Mouse (Mus musculus) gastrocnemius, adult 8-10 months (tissue): ENCODE measurements at regions not wholly inside any gene's neighbourhood (a gene's known extent, or its start where the extent isn't known, plus 50 kb on each side); places are given as distances from the start of the nearest gene placed in this dataset.

Experiments used
- DNase-seq, 2 experiments: peaks; one replicate each; pipeline ENCODE4 v3.0.0; 2022; ENCODE audit warnings: low spot score in 2 of 2

DNA sequence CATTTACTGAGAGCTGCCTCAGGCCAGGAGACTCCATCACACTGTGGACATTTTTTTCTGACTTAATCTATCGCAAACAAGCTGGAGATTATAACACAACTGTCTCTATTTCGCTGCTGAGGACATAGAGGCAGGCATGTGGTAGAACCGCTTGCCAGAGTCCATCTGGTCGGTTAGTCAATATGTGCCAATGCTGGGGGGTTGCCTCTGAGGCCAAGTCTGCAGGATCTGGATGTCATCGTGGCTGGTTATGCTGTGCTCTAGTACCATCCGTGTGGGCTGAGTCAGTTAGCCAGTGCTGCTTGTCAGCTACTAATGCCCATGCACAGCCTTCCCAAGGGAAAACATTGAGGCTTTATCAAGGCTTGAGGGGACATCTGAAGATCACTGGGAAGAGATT, 237.1 kb upstream of the Zdhhc25 start:
- no peak for DNase-seq

DNA sequence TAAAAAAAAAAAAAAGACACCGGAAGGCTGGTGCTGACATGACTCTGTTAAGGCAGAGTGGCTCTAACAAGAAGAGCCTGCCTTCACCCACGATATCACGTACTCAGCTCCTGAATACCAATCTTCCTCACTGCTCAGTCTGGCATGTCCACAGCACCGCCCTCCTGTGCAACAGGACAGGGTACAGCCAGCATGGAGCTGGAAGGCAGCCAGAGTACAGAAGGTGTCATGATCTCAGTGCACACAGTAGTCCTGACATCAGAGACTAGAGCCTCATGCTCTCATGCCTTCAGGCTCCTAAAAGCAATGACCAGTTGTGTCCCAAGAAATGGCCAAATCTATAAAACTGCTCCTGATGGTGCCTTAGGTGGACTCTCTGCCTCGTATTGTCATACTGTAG, 229.7 kb upstream of the Zdhhc25 start:
- DNase-seq: no peak

DNA sequence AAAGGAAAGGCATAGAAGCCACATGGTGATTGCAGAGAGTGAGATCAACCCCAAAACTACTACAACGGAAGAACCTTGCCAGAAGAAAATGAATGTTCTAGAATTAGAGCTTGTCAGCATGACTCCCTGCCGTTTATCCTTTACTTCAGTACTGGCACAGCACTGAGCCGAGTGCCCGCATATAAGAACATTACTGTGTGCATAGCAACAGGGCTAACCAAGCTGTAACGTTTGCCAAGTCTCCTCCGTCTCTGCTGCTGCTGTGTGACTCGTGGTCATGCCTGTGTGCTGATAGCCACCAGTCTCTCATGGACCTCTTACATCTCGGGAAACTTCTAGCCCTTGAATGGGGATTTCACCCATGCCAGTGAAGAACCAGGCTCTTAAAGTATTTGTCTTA, 228.1 kb upstream of the Zdhhc25 start:
- no peak for DNase-seq

DNA sequence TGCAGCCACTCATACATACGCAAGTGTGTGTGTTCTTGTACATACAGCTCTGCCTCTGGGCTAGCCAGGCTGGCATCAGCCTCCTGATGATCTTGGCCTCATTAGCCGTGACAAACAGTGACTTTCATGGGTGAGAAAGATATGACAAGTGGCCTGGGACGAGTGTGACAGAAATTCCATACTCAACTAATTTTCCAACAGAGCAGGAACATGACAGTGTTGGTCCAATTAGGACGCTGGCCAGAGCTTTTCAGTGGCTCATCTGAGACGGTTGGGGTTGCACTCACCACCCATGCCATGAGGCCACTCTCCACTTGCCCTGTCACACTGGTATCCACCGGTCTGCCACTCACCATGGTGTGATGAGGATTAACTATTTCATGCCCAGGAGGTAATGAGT, 226.2 kb upstream of the Zdhhc25 start:
- no peak for DNase-seq

DNA sequence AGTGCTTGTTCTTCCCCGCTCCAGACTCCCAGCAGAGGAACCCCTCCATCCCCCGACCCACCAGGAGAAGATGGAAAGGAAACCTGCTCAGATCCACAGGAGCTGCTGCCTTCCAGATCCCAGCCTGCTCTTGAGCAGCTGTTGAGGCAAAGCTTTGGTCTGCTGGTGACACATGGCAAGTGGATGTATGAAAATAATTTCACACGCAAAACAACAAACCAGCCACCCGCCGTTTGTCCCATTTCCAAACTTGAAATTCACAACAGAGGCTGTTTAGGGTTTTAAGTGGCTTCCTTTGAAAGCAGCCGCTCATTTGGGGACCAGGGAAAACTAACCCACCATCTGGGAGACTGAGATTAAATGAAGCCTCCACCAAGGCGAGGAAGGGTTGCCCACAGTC, 220.8 kb upstream of the Zdhhc25 start:
- DNase-seq: no peak

DNA sequence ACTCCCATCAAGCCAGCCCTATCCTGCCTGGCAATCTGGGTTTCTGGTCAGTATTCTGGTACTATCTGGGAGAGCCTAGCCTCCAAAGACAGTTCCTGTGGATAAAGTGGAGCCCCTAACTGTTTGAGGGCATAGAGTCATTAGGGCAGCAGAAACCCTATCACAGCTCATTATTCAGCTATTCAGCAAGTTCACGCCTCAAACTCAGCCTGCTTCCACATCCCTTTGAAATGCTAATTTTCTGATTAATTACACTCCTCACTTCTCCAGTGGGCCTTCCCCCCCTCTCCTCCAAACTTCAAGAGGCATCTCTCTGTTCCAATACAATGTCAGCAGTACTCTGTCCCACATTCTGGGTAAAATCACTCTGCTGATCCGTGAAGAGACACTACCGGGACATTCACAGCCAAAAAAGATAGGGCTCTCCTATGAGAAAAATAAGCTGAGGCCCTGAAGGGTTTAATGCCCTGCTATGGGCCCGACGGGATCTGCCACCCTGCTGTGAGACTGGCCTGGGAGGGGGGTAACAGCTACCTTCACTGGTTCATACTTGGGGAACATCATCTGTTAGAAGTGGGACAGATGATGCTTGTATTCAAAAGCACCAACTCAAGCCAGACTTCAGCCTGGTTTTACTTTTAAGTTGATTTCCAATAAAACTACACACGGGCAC, 220.0 kb upstream of the Zdhhc25 start:
- no peak for DNase-seq

DNA sequence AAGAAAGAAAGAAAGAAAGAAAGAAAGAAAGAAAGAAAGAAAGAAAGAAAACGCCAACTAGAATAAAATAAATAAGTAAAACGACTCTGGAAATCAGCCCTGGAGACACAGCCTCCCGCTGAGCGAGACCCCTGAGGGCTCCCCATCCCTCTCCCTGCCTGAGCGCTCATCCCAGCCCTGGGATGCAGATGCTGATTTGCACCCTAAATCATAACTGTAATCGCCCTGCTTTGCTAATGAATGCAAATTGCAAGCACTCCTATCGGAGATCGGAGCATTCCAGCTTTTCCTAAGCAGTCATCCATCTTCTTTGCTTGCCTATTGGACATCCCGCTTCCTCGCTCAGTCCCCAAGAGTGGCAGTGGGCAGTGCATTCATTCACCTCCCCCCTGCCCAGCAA, 218.7 kb upstream of the Zdhhc25 start:
- DNase-seq: no peak

DNA sequence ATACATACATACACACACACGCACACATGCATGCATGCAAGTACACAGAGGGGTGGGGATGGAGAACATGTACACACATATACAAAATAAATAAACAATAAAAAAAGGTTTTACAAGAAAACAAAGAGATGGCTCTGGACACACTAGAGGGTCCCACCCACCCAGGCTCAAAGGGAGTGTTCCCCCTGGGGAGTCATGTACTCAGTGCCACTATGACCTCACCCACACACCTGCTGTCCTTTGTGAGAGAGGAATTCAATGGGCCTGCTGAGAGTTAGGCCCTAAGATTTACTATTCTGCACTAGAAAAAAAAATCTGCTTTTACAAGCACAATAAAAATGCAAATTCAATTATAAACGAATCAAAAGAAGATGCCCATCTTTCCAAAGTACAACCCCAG, 214.2 kb upstream of the Zdhhc25 start:
- DNase-seq: no peak

DNA sequence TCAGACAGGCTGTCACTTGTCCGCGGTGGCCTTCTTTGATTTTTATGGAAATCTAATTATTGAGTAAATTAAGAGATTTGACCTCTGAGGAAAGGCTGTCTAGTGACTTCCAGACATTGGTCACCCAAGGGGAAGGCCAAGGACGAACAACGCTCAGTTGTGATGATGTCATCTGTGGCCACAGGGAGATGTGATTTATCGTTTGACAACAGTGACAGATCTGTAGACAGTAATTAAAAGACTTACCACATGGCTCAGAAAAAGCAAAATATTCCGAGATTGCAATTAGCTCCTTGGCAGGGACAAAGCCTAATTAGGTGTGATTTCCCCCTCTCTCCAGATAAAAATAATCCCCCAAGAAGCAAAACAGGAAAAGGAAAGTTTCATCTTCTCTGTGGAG, 213.4 kb upstream of the Zdhhc25 start:
- DNase-seq: no peak

DNA sequence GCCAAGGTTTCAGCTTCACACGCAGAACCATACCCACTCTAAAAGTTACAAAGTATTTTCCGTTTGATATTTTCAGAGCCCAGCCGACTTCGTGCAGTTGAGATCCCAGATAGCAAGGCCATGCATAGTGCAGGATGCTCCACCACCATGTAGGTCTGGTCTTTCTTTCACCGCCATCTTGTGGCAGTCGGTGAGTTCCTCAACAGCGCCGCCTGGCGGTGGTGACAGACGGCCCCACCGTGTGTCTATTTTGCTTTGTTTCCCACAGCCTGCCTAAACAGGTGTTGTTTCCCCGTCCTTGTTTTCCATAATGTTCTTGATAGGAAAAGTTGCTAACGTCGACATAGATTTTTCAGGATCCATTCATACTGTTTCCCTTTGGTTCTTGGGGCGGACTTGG, 208.3 kb upstream of the Zdhhc25 start:
- no peak for DNase-seq

DNA sequence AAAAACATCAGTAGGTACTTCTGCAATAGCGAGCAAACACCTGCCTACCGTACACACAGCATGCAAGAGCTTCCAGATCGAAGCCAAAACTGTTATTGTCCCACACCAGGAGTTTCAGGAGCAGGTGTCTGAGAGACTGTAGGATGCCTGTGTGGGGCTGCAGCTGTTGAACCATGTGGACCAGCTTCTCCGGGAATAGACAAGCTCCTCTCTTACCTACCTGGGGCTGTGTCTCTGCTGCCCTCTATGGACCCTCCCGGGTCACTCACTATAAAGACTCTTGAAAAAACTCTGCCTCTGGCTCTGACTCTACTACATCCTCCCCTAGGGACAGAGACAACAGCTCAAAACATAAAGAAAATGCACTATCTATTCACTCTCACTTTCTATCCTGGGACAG, 201.0 kb upstream of the Zdhhc25 start:
- no peak for DNase-seq

DNA sequence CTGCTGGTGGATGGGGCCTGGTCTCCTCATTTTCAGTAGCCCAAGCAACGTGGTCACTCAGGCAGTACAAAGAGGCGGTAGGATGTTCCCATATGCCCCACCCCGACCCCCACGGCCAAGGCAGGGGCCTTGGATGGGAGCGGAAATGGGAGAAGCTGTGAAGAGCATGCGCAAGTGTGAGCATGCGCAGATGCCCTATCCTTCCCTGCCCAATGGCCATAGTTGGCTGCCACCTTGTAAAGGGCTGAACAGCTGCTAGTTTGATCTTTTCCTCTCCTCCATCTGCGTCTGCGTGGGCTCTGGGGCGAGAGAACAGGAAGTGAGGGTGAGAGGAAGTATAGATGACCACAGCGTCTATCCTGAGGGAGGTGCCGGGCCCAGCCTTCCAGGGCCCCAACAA, 200.1 kb upstream of the Zdhhc25 start:
- no peak for DNase-seq

DNA sequence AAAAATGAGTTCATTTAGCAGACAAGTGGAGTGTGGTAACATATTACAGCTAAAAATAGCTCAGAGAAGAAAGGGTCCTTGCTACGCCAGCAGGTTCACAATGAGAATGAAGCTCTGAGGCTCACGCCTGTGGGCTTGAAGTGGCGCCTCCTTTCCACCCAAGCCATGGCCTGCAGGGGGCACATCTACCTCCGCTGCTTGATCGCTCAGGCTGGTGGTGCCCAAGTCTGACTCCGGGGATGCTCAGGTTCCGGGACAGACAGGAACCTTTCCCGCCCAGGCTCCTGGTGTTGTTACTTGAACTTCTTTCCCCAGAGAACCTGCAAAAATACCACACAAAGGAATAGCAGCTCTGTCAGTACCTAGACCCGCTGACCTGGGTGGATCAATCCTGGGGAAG, 199.3 kb upstream of the Zdhhc25 start:
- no peak for DNase-seq

DNA sequence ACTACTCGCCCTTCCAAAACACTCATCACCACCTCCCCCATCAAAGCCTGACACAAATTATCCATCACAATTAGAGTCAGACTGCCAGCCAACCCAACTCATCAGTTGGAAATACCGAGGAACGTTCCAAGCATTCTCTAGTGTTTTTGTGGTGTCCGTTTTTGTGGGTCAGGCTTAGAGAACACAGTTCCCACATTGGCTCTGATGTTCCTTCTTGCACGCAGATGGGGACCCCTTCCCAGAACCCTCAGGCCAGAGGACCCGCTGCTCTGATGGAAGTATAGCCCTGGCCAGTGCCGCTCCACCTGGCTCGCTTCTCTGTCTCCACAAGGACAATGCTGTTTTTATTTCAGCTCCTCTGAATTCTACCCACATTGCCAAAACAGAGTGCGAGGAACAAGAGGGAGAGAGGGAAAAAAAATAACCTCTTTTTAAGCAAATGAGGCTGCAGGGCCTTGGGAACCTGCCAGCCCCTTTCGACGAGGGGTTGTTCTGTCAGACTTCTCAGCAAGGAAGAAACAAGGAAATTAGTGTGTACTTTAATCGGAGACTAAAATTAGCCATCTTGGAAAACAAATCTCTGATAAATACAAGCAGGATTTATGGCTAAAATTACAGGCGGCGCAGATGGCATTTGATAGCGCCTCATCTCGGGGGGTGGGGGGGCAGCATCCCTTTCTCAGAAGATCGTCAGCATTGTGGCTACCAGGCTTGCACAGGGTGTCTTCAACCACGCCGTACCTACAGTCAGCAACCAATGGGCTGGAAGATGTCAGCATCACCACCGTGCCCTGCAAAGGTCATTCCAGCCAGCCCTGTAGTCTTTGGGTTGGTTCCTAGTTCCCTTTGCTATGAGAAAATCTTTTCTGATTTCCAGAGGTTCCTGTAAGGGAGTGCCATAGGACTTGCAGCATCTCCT, 191.4 kb upstream of the Zdhhc25 start:
- no peak for DNase-seq

DNA sequence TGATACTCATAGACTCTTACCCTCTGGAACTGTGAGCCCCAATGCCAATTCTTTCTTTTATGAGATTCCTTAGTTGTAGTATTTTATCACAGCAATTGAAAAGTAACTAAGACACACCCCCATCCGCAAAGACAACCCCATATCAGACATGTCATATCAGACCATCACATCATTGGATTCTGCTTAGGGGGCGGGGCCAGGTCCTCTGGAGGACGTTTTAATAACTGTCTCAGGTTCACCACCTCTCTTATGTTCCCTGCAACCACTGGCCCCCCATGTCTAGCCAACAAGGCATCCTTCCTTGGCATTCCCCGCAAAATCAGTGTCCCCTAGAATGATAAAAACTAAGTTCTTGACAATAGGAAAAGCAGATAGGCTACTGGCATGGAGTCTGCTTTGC, 185.9 kb upstream of the Zdhhc25 start:
- no peak for DNase-seq

DNA sequence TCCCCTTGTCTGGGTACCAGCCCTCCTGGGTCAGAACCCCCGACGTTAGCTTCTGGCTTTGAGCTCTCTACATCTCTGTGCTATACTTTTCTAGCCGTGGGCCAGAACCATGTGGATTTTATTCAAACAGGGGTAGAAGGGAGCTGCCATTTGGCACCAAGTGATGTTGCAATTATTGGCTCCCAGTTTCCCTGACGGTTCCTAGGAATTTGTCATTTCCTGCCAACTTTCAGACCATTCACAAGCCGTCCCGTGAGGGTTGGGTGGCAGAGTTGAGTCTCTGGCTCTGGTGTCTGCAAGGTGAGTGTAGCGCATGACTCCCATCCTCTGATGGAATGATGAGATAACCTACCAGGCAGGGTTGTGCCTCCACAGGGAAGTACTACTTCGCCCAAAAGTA, 181.2 kb upstream of the Zdhhc25 start:
- no peak for DNase-seq

DNA sequence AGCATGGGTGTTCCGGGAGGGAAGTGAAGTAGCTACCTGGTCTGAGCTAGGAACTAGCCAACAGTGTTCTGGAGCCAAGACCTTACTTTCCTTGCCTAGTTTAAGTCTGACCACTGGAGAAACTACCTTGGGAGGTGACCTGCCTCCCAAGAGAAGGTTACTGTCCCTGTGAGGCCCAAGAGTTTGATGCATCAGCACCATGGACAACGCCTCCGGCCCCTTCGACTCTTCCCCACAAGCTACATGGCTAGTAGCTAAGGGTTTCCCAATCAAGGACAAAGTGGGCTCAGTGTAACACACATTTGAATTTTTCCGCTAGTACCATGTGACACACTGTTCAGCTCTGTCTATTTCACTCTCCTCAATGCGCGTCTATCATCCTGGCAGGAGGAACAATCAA, 171.7 kb upstream of the Zdhhc25 start:
- no peak for DNase-seq

DNA sequence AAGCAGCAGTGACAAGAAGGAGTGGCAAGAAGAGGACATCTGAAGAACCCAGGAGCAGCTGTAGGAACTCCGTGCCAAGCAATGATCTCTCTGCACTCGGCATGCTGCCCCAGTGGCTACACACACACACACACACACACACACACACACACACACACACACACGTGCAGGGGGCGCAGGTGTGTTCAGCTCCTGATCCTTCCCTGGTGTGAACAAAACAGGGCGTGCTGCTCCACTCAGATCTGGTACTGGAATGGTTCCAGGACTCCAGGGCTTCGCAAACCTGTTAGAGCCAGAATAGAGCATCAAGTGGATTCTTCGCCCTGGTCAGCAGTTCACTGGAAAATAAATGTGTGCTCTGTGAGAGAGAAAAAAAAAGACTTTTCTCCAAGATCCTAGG, 169.2 kb upstream of the Zdhhc25 start:
- DNase-seq: no peak

DNA sequence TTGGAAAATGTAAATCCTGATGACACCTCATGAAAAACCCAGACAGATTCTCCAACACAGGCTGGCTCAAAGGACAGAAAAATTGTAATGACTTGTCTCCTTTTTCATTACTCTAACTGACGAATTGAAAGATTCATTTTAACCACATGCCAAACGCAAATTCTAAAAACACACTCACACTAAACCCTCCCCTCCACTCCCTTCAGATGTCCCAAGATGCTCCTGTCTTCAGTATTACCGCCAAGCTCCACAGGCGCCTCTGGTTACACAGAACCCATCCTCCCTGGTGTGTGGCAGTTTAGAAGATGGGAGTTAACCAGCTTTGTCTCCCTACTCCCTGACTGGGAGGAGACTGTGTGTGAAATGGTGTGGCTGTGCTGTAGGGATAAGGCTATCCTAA, 151.8 kb upstream of the Zdhhc25 start:
- DNase-seq: no peak

DNA sequence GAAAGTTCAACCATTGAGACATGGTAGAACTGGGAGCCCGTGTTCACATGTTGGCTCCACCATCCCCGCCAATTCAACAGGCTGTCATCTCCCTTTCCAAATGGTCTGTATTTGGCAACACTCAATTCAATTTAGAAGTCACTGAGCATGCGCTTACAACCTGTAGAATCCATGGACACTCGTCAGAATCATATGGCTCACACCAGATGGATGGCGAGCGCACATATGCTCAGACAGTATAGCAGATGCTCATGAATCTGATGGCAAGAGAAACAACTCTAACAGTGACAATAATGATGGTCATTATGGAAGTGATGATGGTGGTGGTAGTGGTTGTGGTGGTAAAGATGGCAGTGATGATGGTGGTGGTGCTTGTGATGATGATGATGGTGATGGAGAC, 148.9 kb upstream of the Zdhhc25 start:
- no peak for DNase-seq

DNA sequence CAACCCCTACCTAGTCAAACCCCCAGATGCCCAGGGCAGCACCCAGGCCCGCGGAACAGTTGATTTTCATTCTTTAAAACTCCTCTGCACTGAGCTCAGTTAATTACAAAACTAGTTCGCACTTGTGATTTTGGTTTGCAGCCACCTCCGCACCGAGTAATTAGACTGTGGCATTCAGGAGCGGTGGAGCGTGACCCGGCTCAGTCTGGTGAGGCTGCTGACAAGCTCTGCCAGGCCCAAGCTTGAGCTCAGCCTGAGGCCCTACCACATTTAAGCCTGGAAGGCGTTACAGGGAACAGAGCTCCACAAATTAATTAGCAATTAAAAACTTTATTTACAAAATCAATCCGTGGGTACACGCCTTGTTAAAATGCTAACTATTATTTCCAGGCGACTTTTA, 132.0 kb upstream of the Zdhhc25 start:
- DNase-seq: no peak

DNA sequence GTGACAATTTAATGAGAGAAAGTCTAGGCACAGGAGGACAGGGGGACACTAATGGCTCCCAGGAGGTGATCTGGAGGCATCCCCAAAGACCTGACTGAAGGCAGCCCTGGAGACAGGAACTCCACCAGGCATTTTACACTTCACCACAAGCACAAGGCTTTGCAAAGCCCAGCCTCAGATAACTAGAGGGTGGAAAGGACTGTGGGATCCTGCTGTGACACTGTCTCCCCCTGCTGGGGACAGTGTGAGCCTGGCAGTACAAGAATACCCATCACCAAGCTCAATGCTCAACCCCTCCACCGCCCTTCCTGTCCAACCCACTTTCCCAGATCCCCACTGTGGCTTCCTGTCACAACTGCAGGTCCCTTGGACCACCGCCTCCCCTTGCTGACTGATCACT, 131.3 kb upstream of the Zdhhc25 start:
- DNase-seq: no peak
